Mouse (Mus musculus) cerebellum, adult 2 months (tissue): ENCODE measurements around the gene Fgfr2. TPM values are rescaled to one million over a fixed set of nuclear protein-coding genes. Genes with fewer than 3 reads are reported as not detected.
A peak's percentile ranks its signal among the peaks of the same experiment; 100 is the strongest.

ENCODE experiments used
- DNase-seq, 2 experiments: peaks; one replicate each; pipeline ENCODE4 v3.0.0; 2021
- H3K27ac ChIP-seq: fragments of 200-500 bp; 2 replicates; pipeline ENCODE4 v1.5.1; 2012; ENCODE audit warnings: low read length, control low read depth, inconsistent platforms; ENCODE audit not compliant: insufficient read depth
- H3K27me3 ChIP-seq: fragments of 200-500 bp; 2 replicates; pipeline ENCODE4 v1.6.1; 2012; ENCODE audit warnings: inconsistent platforms, mild to moderate bottlenecking, low read length, moderate library complexity; ENCODE audit not compliant: control insufficient read depth, insufficient read depth
- H3K4me1 ChIP-seq: fragments of 200-500 bp; 2 replicates; pipeline ENCODE4 v1.6.1; 2011; ENCODE audit warnings: low read length; ENCODE audit not compliant: control insufficient read depth, insufficient read depth
- H3K4me3 ChIP-seq: fragments of 200-500 bp; replicated peaks from 2 replicates; pipeline ENCODE3; 2011; ENCODE audit warnings: mild to moderate bottlenecking, low read depth, low read length, control low read depth; ENCODE audit not compliant: insufficient read depth
- CTCF ChIP-seq: fragments of 200-500 bp; IDR thresholded peaks from 2 replicates; pipeline ENCODE4 v1.5.1; 2011; ENCODE audit warnings: low read depth, mild to moderate bottlenecking, control low read depth, low read length, moderate library complexity, borderline replicate concordance; ENCODE audit not compliant: insufficient read depth
- POLR2A ChIP-seq: fragments of 200-500 bp; IDR thresholded peaks from 2 replicates; pipeline ENCODE4 v1.6.1; 2011; ENCODE audit warnings: low read length, control low read depth, borderline replicate concordance; ENCODE audit not compliant: insufficient read depth
- WGBS: fragments of 180-500 bp; shearing (Covaris S2); methylation state at CpG from one replicate; pipeline ENCODE4 v1.1.7; 2018; 5-methylcytosine and 5-hydroxymethylcytosine counted together
- polyA plus RNA-seq: library from polyadenylated mRNA; depleted of rRNA; stranded (reverse); fragments of >200 nt; gene quantifications from 2 replicates; pipeline ENCODE4 v1.2.3, GENCODE M21; 2012

Gene Fgfr2
- polyA plus RNA-seq, 1 experiment = 95.3 TPM

DNA sequence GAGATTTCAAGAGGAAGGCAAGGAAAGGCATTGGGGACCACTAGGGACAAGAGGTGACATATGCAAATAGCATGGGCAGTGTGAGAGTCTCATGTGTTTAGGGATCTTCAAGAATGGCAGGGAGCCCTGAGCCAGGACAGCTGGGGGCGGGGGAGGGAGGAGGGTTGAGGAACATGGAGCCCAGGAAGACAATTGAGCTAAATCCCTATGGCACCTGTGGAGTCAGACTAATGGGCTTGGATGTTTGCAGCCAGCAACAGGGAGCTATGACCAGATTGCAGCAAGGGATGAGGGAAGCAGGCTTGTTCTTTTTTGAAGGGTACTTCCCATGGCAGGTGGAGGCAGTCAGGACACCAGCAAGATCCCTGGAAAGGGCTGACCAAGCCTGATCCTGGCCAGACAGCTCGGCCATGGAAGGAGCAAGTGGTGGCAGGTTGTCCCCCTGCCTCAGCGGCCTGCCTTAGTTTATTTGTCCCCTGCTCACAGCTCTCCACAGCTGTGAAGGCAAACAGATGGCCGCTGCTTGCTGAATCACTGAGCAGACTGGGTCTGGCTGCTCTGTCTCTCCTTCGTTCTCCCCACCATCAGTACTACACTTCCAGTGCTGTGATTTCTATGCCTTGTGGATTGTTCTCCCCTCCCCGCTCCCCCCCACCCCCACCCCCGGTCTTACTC is 737.6 kb downstream of the Fgfr2 start:
- no peaks in the 10 kb centered on the region for H3K4me1 ChIP-seq
- no peak for DNase-seq
- TF ChIP-seq POLR2A (no peak), CTCF (no peak)
- no peak overlapping the region for H3K27ac ChIP-seq
- WGBS = 47% methylated on average over 7 of the region's 7 CpGs
- H3K4me3 ChIP-seq = no peak overlapping the region
- H3K27me3 ChIP-seq = no peaks in the 10 kb centered on the region

DNA sequence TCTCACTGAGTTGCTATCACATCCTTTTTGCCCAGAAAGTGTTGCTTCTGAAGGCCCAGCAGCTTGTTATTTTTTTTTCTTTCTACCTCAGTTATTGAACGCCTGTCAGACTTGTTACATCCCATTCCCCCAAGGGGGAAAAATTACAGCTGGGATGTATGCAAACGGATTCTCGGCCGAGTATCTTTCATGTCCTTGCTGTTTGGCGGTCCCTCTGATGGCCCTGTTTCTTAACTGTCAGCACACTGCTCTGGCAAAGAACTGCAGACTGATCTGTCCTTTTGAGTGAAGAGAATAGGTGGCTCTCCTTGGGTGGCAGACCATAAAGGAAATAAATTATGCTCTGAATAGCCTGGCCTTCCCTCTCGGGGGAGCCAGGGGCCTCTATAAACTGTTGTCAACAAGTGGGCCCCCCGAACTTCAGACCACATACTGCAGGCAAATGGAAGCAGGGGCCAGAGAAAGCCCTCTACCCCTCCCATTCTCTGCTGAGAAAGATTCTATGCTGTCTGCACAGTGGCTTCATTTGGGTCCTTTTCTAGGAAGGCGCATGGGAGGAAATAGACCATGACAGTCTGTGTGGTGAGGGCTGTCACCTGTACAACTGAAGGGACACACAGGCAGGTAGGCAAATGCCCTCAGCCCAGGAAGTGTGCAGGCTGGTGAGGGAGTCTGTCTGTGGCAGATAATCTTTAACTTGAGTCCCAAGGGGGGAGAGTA is 738.3 kb downstream of the Fgfr2 start:
- H3K27ac ChIP-seq = no peak overlapping the region

DNA sequence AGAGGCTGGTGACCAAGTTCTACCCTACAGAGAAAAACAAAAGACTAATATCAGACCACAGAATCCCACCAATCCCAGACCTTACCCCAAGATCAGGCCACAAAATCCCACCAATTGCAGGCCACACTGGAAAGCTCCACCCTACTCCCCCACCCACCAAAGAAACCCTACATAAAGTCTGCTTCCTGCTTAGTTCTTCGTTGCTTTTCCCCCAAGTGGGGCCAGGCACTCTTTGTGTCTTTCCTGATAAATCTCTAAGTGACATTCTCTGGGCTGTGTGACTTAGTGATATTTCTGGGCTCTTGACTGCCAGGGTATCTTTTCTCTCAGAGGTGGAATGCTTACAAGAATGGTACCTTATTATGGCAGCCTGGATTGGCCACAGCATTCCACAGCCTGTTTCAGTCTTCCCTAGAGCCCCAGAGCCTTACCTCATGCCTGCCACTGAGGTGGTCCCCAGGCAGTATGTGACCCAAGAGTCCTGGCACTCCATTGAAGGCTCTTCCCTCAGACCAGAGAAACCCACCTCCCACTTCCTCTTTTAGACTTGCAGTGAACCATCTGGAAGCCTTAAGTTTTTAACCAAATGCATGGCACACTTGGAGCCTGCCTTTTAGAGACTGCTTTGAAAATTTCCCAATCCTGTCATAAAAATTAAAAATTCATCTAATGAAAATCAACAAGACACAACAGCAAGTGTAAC is 742.4 kb downstream of the Fgfr2 start:
- H3K27me3 ChIP-seq = no peaks in the 10 kb centered on the region
- H3K4me1 ChIP-seq = no peaks in the 10 kb centered on the region; the same call in 1 of the 2 replicates
- no peak overlapping the region for H3K27ac ChIP-seq
- no peak for DNase-seq
- 81% methylated on average over 1 of the region's 1 CpGs for WGBS
- no peak for TF ChIP-seq POLR2A
- no peak for TF ChIP-seq CTCF
- H3K4me3 ChIP-seq = no peak overlapping the region

More for the DNA sequence above, 738.3 kb downstream of the Fgfr2 start:
- 73% methylated on average over 8 of the region's 8 CpGs for WGBS
- no peak overlapping the region for H3K4me3 ChIP-seq
- no peaks in the 10 kb centered on the region for H3K27me3 ChIP-seq
- TF ChIP-seq CTCF = no peak
- TF ChIP-seq POLR2A = no peak
- no peak for DNase-seq
- no peaks in the 10 kb centered on the region for H3K4me1 ChIP-seq

DNA sequence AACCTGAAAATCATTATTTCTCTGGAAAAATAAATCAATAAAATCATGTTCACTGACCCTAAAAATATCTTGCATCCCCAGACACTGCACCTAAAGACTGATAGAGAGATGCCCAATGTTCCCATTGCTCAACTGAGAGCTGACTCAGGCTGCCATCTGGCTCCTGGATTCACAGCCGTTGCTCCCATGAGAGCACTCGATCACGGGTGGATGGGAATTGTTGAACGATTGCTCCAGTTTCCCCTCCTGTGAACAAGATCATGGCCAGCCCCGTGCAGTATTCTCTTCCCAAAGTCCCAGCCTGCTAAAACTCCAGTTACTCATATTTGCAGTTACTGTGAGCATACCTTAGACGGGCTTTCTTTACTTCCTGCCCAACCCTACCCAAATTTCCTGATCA is 745.2 kb downstream of the Fgfr2 start:
- H3K27ac ChIP-seq = no peak overlapping the region
- DNase-seq = peak; percentile 28 to 52
- H3K4me3 ChIP-seq = no peak overlapping the region
- H3K27me3 ChIP-seq = no peaks in the 10 kb centered on the region
- 22% methylated on average over 6 of the region's 6 CpGs for WGBS
- TF ChIP-seq CTCF = no peak
- peaks cover 7% of the 10 kb centered on the region for H3K4me1 ChIP-seq

DNA sequence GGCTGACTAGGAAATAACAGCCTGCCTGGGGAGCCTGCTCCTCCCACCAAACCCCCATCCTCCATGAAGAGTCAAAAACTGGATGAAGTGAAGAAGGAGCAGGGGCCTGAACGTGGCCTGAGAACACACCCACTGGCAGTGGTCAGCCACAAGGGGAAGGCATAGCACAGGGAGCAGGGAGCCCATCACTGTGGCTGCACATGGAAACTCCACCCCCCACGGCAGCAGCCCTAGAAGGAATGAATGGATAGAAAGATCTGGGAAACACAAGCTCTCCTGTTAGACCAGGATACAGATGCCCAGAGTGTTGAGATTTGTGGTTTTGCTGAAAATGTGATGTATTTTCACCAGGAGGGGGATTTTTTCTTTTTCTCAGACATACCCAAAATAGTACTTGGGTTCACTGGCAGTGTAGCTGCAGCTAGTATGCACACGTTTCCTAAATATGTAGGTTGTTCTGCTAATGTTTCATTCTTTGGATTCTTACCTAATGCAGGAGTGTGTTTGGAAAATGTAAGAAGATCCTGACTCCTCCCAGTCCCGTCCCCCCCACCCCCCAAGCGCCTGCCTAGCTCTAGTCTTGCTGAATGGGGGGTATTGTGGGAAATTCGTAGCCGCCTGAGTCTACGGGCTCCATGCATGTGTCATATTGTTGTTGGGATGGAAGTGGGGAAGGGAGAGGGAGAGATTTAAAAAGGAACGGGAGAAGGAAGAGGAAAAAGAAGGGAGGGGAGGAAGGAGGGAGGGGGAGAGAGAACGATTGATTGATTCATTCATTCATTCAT is 749.4 kb downstream of the Fgfr2 start:
- Histone ChIP-seq H3K4me3 (no peak overlapping the region), H3K4me1 (peaks cover 12% of the 10 kb centered on the region), H3K27ac (no peak overlapping the region), H3K27me3 (no peaks in the 10 kb centered on the region)
- WGBS = 86% methylated on average over 10 of the region's 10 CpGs
- TF ChIP-seq POLR2A (no peak), CTCF (no peak)
- DNase-seq = no peak

GRCm38 (mm10) chr7:132372752-132373513 is 750.2 kb downstream of the Fgfr2 start:
- Histone ChIP-seq H3K4me3 (no peak overlapping the region), H3K4me1 (peaks cover 12% of the 10 kb centered on the region), H3K27me3 (no peaks in the 10 kb centered on the region), H3K27ac (peak overlapping the region; percentile 20)
- peak; percentile 68 to 86 for DNase-seq
- TF ChIP-seq CTCF = no peak
- no peak; the same call in 1 of the 2 replicates for TF ChIP-seq POLR2A
- WGBS = 26% methylated on average over 17 of the region's 17 CpGs

GRCm38 (mm10) chr7:132371832-132372231 is 751.3 kb downstream of the Fgfr2 start:
- TF ChIP-seq CTCF = no peak
- TF ChIP-seq POLR2A = no peak
- Histone ChIP-seq H3K4me3 (no peak overlapping the region), H3K27ac (no peak overlapping the region), H3K4me1 (peaks cover 12% of the 10 kb centered on the region), H3K27me3 (no peaks in the 10 kb centered on the region)
- DNase-seq = peak in 1 of 2 experiments; percentile 22
- WGBS = 97% methylated on average over 1 of the region's 1 CpGs
